ENCODE assay signal across 8 mouse cellular contexts in the genomic region with DNA sequence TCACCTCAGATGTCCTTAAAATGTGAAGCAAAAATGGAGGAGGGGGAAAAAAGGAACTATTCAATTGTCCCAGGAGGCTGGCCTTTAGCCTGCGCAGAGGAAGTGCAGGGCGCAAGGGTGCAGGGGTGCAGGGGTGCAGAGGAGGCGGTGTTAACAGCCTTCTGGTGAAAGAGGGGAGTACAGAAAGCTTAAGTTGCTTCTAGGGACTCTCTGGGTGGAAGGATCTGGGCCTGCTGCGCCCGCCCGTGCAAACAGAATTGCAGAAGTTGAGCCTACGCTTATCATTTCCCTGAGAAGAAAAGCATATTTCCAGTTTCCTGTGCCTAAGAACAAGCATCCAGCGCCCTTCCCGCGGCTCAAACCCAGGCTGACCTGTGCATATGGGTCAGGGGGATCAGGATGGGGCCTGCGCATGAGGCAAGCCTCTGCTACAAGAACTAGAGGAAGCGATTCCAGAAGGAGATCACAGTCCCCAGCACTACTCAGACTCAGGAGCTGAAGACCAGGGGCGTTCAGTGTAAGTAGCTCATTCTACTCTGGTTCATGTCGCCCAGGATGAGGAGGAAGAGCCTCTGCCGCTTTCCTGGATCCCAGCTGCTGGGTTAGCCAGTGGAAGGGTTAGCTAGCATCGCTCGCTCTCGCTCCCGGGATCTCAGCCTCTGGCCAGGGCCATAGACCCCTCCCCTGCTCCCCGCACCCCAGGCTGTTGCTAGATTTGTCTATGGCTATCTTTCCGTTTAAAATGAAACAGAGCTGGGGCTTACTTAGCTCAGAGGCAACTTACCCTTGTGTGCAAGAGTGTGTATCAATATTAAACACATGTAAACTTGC. TPM values are rescaled to one million over a fixed set of nuclear protein-coding genes. Genes with fewer than 3 reads are reported as not detected.
A peak's percentile ranks its signal among the peaks of the same experiment; 100 is the strongest.
DNase-seq lines count a peak whose midpoint lies in the region; ATAC-seq and TF ChIP-seq lines count a peak whose summit lies in the region.

No protein-coding gene starts in this region.

- no peak overlapping the region for H3K4me3 ChIP-seq in midbrain, postnatal 0 days (ENCODE audit: low read depth, low read length)
- no peak overlapping the region for H3K4me3 ChIP-seq in midbrain, embryonic 13.5 days (replicated peaks)
- peak overlapping the region; percentile 56 for H3K4me3 ChIP-seq in liver, adult 2 months (ENCODE audit: insufficient read depth, low read depth, low read length)
- peak overlapping the region; percentile 58 for H3K4me3 ChIP-seq in small intestine, adult 2 months (ENCODE audit: low read depth, low read length)

- no peaks in the 10 kb centered on the region for H3K9me3 ChIP-seq in midbrain, postnatal 0 days (ENCODE audit: low read length)
- H3K9me3 ChIP-seq in midbrain, embryonic 13.5 days = no peaks in the 10 kb centered on the region

- no peak for DNase-seq in midbrain, postnatal 0 days (ENCODE audit: low spot score)
- peak; percentile 24 for DNase-seq in liver, adult 2 months (ENCODE audit: extremely low read depth, low read depth, low spot score)
- no peak for DNase-seq in testis, postnatal 14 days (ENCODE audit: low spot score)
- DNase-seq in layer of hippocampus, postnatal 14 days (ENCODE audit: low spot score in 2 of 2) = no peak
- DNase-seq in kidney, adult 18-20 months = no peak

- TF ChIP-seq POLR2A in liver, adult 2 months (IDR thresholded peaks at IDR 0.05; ENCODE audit: extremely low read depth, insufficient read depth, low read length) = no peak
- TF ChIP-seq POLR2A in small intestine, adult 2 months (IDR thresholded peaks at IDR 0.05; ENCODE audit: low read depth, low read length) = no peak

- H3K79me2 ChIP-seq in liver, adult 2 months (ENCODE audit: control insufficient read depth, insufficient read depth, low read length) = no peaks in the 10 kb centered on the region

- H3K27me3 ChIP-seq in midbrain, postnatal 0 days (ENCODE audit: insufficient read depth, low read length) = 0 out of 2 replicates have a peak, but pooled peaks cover 3% of the 10 kb centered on the region
- peaks cover 10% of the 10 kb centered on the region; the same call in 1 of the 2 replicates for H3K27me3 ChIP-seq in midbrain, embryonic 13.5 days
- H3K27me3 ChIP-seq in liver, adult 2 months (ENCODE audit: control insufficient read depth, insufficient read depth, low read length) = no peaks in the 10 kb centered on the region
- no peaks in the 10 kb centered on the region for H3K27me3 ChIP-seq in small intestine, adult 2 months (ENCODE audit: control insufficient read depth, insufficient read depth, low read length)

- H3K9ac ChIP-seq in midbrain, postnatal 0 days (replicated peaks; ENCODE audit: low read length, poor library complexity, severe bottlenecking) = 0 out of 2 replicates have a peak overlapping the region, but pooled peaks have one; percentile 4
- no peak overlapping the region for H3K9ac ChIP-seq in midbrain, embryonic 13.5 days (replicated peaks)
- peak overlapping the region; percentile 14; the same call in 1 of the 2 replicates for H3K9ac ChIP-seq in liver, adult 2 months (ENCODE audit: low read depth, low read length)

- H3K27ac ChIP-seq in midbrain, postnatal 0 days (ENCODE audit: low read depth, low read length) = no peak overlapping the region
- H3K27ac ChIP-seq in midbrain, embryonic 13.5 days = no peak overlapping the region
- H3K27ac ChIP-seq in liver, adult 2 months (replicated peaks; ENCODE audit: insufficient read depth, low read depth, low read length) = peak overlapping the region; percentile 55
- H3K27ac ChIP-seq in small intestine, adult 2 months (ENCODE audit: insufficient read depth, low read depth, low read length) = peak overlapping the region; percentile 73

- no peak for ATAC-seq in midbrain, postnatal 0 days (ENCODE audit: low FRiP score)
- no peak for ATAC-seq in midbrain, embryonic 13.5 days
- peak; percentile 52 for ATAC-seq in erythroblast, adult 5-6 weeks (replicated peaks; ENCODE audit: low FRiP score, poor library complexity, severe bottlenecking)

- no peaks in the 10 kb centered on the region for H3K36me3 ChIP-seq in midbrain, postnatal 0 days (ENCODE audit: insufficient read depth, low read length)
- no peaks in the 10 kb centered on the region for H3K36me3 ChIP-seq in midbrain, embryonic 13.5 days
- H3K36me3 ChIP-seq in liver, adult 2 months (ENCODE audit: control insufficient read depth, insufficient read depth, low read length) = no peaks in the 10 kb centered on the region
- H3K36me3 ChIP-seq in small intestine, adult 2 months (ENCODE audit: control insufficient read depth, insufficient read depth, low read length) = no peaks in the 10 kb centered on the region

- TF ChIP-seq CTCF in midbrain, postnatal 0 days (IDR thresholded peaks at IDR 0.05) = no peak
- no peak for TF ChIP-seq CTCF in liver, adult 2 months (IDR thresholded peaks at IDR 0.05; ENCODE audit: low read depth, low read length)
- no peak for TF ChIP-seq CTCF in small intestine, adult 2 months (IDR thresholded peaks at IDR 0.05; ENCODE audit: extremely low read depth, insufficient read length, insufficient replicate concordance, low read depth, low read length)

- 55% methylated on average over 21 of the region's 21 CpGs for WGBS in midbrain, postnatal 0 days
- 44% methylated on average over 21 of the region's 21 CpGs for WGBS in midbrain, embryonic 13.5 days
- WGBS in liver, adult 2 months = 73% methylated on average over 21 of the region's 21 CpGs
- 77% methylated on average over 21 of the region's 21 CpGs for WGBS in small intestine, adult 2 months

- H3K4me2 ChIP-seq in midbrain, postnatal 0 days (ENCODE audit: low read depth, low read length, poor library complexity, severe bottlenecking) = no peak overlapping the region
- H3K4me2 ChIP-seq in midbrain, embryonic 13.5 days (replicated peaks) = no peak overlapping the region

- H3K4me1 ChIP-seq in midbrain, postnatal 0 days (ENCODE audit: insufficient read depth, low read length) = no peaks in the 10 kb centered on the region
- peaks cover 2% of the 10 kb centered on the region for H3K4me1 ChIP-seq in midbrain, embryonic 13.5 days (replicated peaks)
- no peaks in the 10 kb centered on the region for H3K4me1 ChIP-seq in liver, adult 2 months (ENCODE audit: control insufficient read depth, insufficient read depth, low read length)
- H3K4me1 ChIP-seq in small intestine, adult 2 months (ENCODE audit: control insufficient read depth, insufficient read depth, insufficient read length, low read length) = peaks cover 2% of the 10 kb centered on the region; the same call in 1 of the 2 replicates

RNA-seq across cellular contexts. Expression of gene Lrmp, which starts 6.4 kb away (rescaled TPM):
- total RNA-seq in midbrain, postnatal 0 days (2014; rRNA removed) = 1.8 and 2.9 TPM in 2 replicates
- polyA plus RNA-seq in midbrain, postnatal 0 days (2015; fragmentation: Nextera tagmentation; extraction: Ambion mirVana) = 0.59 and 1.5 TPM in 2 replicates
- 0.51 and 0.85 TPM in 2 replicates for polyA plus RNA-seq in midbrain, embryonic 13.5 days (2015; fragmentation: Nextera tagmentation; extraction: Ambion mirVana)
- total RNA-seq in erythroblast, adult 5-6 weeks (2015; ENCODE audit: low replicate concordance) = 11.9 and 15.0 TPM in 2 replicates
- total RNA-seq in erythroblast, adult 5-6 weeks (2017; ENCODE audit: low replicate concordance) = 26.1 and 29.8 TPM in 2 replicates
- total RNA-seq in liver, adult 2 months (2014; rRNA removed) = 3.4 and 3.8 TPM in 2 replicates
- polyA plus RNA-seq in liver, adult 2 months (2012; rRNA removed) = 1.7 and 3.6 TPM in 2 replicates
- 11.2 and 17.7 TPM in 2 replicates for polyA plus RNA-seq in small intestine, adult 2 months (2012; rRNA removed)
- 1 to 10 TPM; 3.3 to 3.5 TPM for total RNA-seq in layer of hippocampus, postnatal 14 days (2021)

RNA-seq across cellular contexts. Expression of gene Bcat1, which starts 45.8 kb away (rescaled TPM):
- total RNA-seq in midbrain, postnatal 0 days (2014; rRNA removed) = 94.2 and 96.8 TPM in 2 replicates
- polyA plus RNA-seq in midbrain, postnatal 0 days (2015; fragmentation: Nextera tagmentation; extraction: Ambion mirVana) = 57.0 and 63.5 TPM in 2 replicates
- 109 and 116 TPM in 2 replicates for polyA plus RNA-seq in midbrain, embryonic 13.5 days (2015; fragmentation: Nextera tagmentation; extraction: Ambion mirVana)
- total RNA-seq in erythroblast, adult 5-6 weeks (2015; ENCODE audit: low replicate concordance) = not detected in 2 replicates
- not detected in 2 replicates for total RNA-seq in erythroblast, adult 5-6 weeks (2017; ENCODE audit: low replicate concordance)
- 0.18 and 0.27 TPM in 2 replicates for total RNA-seq in liver, adult 2 months (2014; rRNA removed)
- polyA plus RNA-seq in liver, adult 2 months (2012; rRNA removed) = not detected in 2 replicates
- polyA plus RNA-seq in small intestine, adult 2 months (2012; rRNA removed) = 0.13 and 0.22 TPM in 2 replicates
- 10 to 100 TPM; 88.1 to 88.7 TPM for total RNA-seq in layer of hippocampus, postnatal 14 days (2021)

Comparison
In these comparisons a context has a peak if more than half of its experiments do, and no peak if none do; other contexts are left out.
1. H3K27ac ChIP-seq: peak in liver, adult 2 months (single experiment) and small intestine, adult 2 months (single experiment); none in midbrain, postnatal 0 days (single experiment) and midbrain, embryonic 13.5 days (single experiment).
2. H3K4me3 ChIP-seq: peak in liver, adult 2 months (single experiment) and small intestine, adult 2 months (single experiment); none in midbrain, postnatal 0 days (single experiment) and midbrain, embryonic 13.5 days (single experiment).
3. RNA of gene Bcat1, which starts 45.8 kb away (total RNA-seq): 94.2 to 96.8 TPM in midbrain, postnatal 0 days and 88.1 to 88.7 TPM in layer of hippocampus, postnatal 14 days; 0.18 to 0.27 TPM in liver, adult 2 months and not detected in erythroblast, adult 5-6 weeks; every median in the first group is over 10 times any median in the second.